Mouse (Mus musculus): ENCODE results near the gene Gsta3. TPM values are rescaled to one million over a fixed set of nuclear protein-coding genes. Genes with fewer than 3 reads are reported as not detected.

The Gsta3 gene
- polyA plus RNA-seq, 1 experiment from 2014 or later: 0.42 TPM

DNA sequence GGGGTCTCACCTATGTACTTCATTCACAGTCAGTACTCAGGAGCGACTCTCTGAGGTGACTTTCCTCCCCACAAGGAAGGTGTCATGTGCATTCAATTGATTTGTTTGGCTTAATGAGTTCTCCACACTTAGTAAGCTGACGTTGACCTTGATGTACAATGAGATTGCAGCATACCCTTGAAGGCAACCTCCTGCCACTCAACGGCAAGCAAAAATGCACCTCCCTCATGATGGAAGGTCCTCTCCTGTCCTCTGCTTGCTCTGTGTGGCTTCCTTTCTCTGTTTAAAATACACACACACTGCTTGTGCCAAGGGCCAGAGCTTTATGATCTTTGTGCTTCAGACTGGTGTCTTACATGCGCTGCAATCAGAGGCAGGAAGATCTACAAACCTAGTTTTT is 64.3 kb downstream of the Gsta3 start:
- H3K4me2 ChIP-seq: no peak overlapping the region
- H3K36me3 ChIP-seq (ENCODE audit: control insufficient read depth, insufficient read depth, low read length): no peaks in the 10 kb centered on the region
- no peaks in the 10 kb centered on the region for H3K27me3 ChIP-seq (ENCODE audit: control insufficient read depth, insufficient read depth, low read length)
- DNase-seq (ENCODE audit: low spot score, missing footprints) (no peak), ATAC-seq (ENCODE audit: low FRiP score) (no peak)
- no peak overlapping the region for H3K4me3 ChIP-seq (ENCODE audit: low read depth, low read length)
- no peaks in the 10 kb centered on the region for H3K4me1 ChIP-seq (ENCODE audit: control insufficient read depth, insufficient read depth, low read length)
- H3K9ac ChIP-seq (ENCODE audit: low read length): no peak overlapping the region
- 89% methylated on average over 4 of the region's 4 CpGs for WGBS
- H3K9me3 ChIP-seq (ENCODE audit: control insufficient read depth, low read length): no peaks in the 10 kb centered on the region
- H3K27ac ChIP-seq (ENCODE audit: low read depth, low read length): no peak overlapping the region

DNA sequence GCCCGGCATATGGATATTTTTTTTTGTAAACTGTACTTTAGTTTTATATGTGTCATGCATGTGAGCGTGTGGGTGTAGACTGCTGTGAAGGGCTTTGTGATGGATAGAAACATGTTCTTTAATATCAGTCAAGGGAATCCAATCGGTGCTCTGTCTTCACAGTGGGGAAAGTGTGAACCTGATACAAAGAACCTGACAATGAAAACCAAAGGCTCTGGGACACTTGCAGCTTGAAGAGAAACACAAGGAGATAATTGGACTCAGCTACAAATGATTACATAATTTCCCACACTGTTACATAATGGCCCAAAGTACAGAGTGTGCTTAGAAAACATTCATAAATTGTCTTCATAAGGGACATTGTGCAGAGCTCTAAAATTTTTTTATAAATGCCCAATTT is 65.1 kb downstream of the Gsta3 start:
- H3K27ac ChIP-seq (ENCODE audit: low read depth, low read length): no peak overlapping the region
- 92% methylated on average over 3 of the region's 3 CpGs for WGBS
- H3K4me2 ChIP-seq: no peak overlapping the region
- no peak for DNase-seq (ENCODE audit: low spot score, missing footprints)
- ATAC-seq (ENCODE audit: low FRiP score): no peak
- no peaks in the 10 kb centered on the region for H3K27me3 ChIP-seq (ENCODE audit: control insufficient read depth, insufficient read depth, low read length)
- no peak overlapping the region for H3K9ac ChIP-seq (ENCODE audit: low read length)
- H3K9me3 ChIP-seq (ENCODE audit: control insufficient read depth, low read length): no peaks in the 10 kb centered on the region
- H3K4me3 ChIP-seq (ENCODE audit: low read depth, low read length): no peak overlapping the region
- no peaks in the 10 kb centered on the region for H3K4me1 ChIP-seq (ENCODE audit: control insufficient read depth, insufficient read depth, low read length)
- H3K36me3 ChIP-seq (ENCODE audit: control insufficient read depth, insufficient read depth, low read length): no peaks in the 10 kb centered on the region

DNA sequence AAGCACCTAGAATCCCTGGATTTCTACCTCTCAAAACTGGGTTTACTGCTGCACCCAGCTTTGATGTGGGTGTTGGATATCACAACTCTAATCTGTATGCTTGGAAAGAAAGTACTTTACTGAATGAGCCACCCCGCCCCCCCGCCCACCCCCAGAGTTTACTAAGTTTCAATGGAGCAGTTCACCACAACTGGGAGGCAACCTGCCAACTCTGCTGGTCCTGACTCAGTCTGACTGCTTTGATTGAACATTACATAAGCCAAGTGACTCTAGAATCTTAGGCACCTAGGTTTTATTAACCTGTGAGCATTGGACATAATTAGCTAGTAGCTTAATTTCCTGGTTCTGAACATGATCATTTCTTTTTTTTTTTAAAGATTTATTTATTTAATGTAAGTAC is 73.9 kb downstream of the Gsta3 start:
- DNase-seq (ENCODE audit: low spot score, missing footprints): no peak
- 79% methylated on average over 2 of the region's 2 CpGs for WGBS
- ATAC-seq (ENCODE audit: low FRiP score): no peak
- H3K9ac ChIP-seq (ENCODE audit: low read length): no peak overlapping the region
- H3K4me1 ChIP-seq (ENCODE audit: control insufficient read depth, insufficient read depth, low read length): no peaks in the 10 kb centered on the region
- no peaks in the 10 kb centered on the region for H3K9me3 ChIP-seq (ENCODE audit: control insufficient read depth, low read length)
- H3K4me2 ChIP-seq: no peak overlapping the region
- no peak overlapping the region for H3K4me3 ChIP-seq (ENCODE audit: low read depth, low read length)
- H3K36me3 ChIP-seq (ENCODE audit: control insufficient read depth, insufficient read depth, low read length): no peaks in the 10 kb centered on the region
- no peaks in the 10 kb centered on the region for H3K27me3 ChIP-seq (ENCODE audit: control insufficient read depth, insufficient read depth, low read length)
- no peak overlapping the region for H3K27ac ChIP-seq (ENCODE audit: low read depth, low read length)

Other genes with a start within 250 kb of the Gsta3 start
- gene Tram2, start 161.4 kb upstream of the Gsta3 start, polyA plus RNA-seq (2014; fragmentation: Nextera tagmentation; extraction: Ambion mirVana): 6.1 and 6.4 TPM in 2 replicates
- 13.1 and 13.9 TPM in 2 replicates for gene Tmem14a, start 22.0 kb upstream of the Gsta3 start, polyA plus RNA-seq (2014; fragmentation: Nextera tagmentation; extraction: Ambion mirVana)
- not detected in 2 replicates for gene Khdc1a, start 109.1 kb downstream of the Gsta3 start, polyA plus RNA-seq (2014; fragmentation: Nextera tagmentation; extraction: Ambion mirVana)
- gene Khdc1c, start 127.7 kb downstream of the Gsta3 start, polyA plus RNA-seq (2014; fragmentation: Nextera tagmentation; extraction: Ambion mirVana): not detected in 2 replicates
- not detected in 2 replicates for gene Khdc1b, start 143.0 kb downstream of the Gsta3 start, polyA plus RNA-seq (2014; fragmentation: Nextera tagmentation; extraction: Ambion mirVana)

Measured in midbrain, embryonic 11.5 days (tissue).